Mouse (Mus musculus): Measurements from ENCODE around the gene Casp7.

- TF ChIP-seq POLR2A (IDR thresholded peaks at IDR 0.05; ENCODE audit: control insufficient read depth in 1 of 2, insufficient read depth in 1 of 2, low read depth in 1 of 2, low read length in 2 of 2, poor library complexity in 1 of 2) (no peak), USF2 (IDR thresholded peaks at IDR 0.05; ENCODE audit: borderline replicate concordance in 1 of 2, insufficient read depth in 1 of 2, low read depth in 1 of 2, low read length in 2 of 2) (no peak), CTCF (IDR thresholded peaks at IDR 0.05 in 2 of 3, conservative IDR thresholded peaks at IDR 0.05 in 1 of 3; ENCODE audit: control insufficient read depth in 1 of 3, insufficient read depth in 1 of 3, low read depth in 2 of 3, low read length in 3 of 3, poor library complexity in 1 of 3, severe bottlenecking in 1 of 3) (no peak), ZKSCAN1 (IDR thresholded peaks at IDR 0.05; ENCODE audit: low read depth, low read length) (no peak), ZNF384 (IDR thresholded peaks at IDR 0.05; ENCODE audit: low read depth, low read length) (no peak), ZC3H11A (IDR thresholded peaks at IDR 0.05; ENCODE audit: low read depth, low read length) (no peak), RAD21 (IDR thresholded peaks at IDR 0.05; ENCODE audit: low read depth, low read length) (no peak), ZMIZ1 (IDR thresholded peaks at IDR 0.05; ENCODE audit: low read depth, low read length) (no peak), TAL1 (IDR thresholded peaks at IDR 0.05; ENCODE audit: low read length) (no peak), KAT2A (conservative IDR thresholded peaks at IDR 0.05; ENCODE audit: low read depth, low read length) (no peak), HCFC1 (IDR thresholded peaks at IDR 0.05; ENCODE audit: low read depth, low read length) (no peak), MYB (IDR thresholded peaks at IDR 0.05; ENCODE audit: low read depth, low read length) (no peak)
These were observed 18.3 kb upstream of the Casp7 start for GRCm38 (mm10) chr19:56378554-56379172.
